Mouse (Mus musculus): ENCODE results near the gene Gpr62.

DNA sequence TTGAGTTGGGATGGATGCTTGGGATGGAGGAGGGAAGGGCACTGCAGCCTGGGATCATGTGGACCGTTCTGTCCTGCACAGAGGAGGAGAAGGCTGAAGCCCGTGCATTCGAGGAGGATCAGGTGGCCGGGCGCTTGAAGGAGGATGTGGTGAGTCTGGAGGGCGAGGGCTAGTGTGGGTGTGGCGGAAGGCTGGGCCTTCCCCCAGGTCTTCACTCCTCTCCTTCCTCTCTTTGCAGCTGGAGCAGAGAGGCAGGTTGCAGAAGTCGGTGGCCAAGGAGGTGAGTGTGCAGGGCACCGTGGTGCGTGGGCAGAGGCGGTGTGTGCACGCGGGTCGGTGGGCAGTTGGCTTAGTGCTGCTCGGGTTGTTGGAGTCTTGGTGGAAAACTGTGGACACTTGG is 15.3 kb upstream of the Gpr62 start:
- no peak for TF ChIP-seq POLR2A (IDR thresholded peaks at IDR 0.05; ENCODE audit: borderline replicate concordance, control insufficient read depth, low read depth, low read length)
- TF ChIP-seq CTCF (IDR thresholded peaks at IDR 0.05; ENCODE audit: control insufficient read depth, insufficient read depth, low read length), result no peak
